Mouse (Mus musculus) small intestine, adult 2 months (tissue): ENCODE results near the gene Trim2. TPM values are rescaled to one million over a fixed set of nuclear protein-coding genes. Genes with fewer than 3 reads are reported as not detected.

Experiments used
- H3K27ac ChIP-seq: fragments of 200-500 bp; 2 replicates; pipeline ENCODE4 v1.5.1; 2012; ENCODE audit warnings: low read depth, low read length, control low read depth, inconsistent platforms; ENCODE audit not compliant: insufficient read depth
- H3K27me3 ChIP-seq: fragments of 200-500 bp; 2 replicates; pipeline ENCODE4 v1.6.1; 2012; ENCODE audit warnings: mild to moderate bottlenecking, moderate library complexity, low read length, inconsistent platforms; ENCODE audit not compliant: control insufficient read depth, insufficient read depth
- H3K36me3 ChIP-seq: fragments of 200-500 bp; 2 replicates; pipeline ENCODE4 v1.6.1; 2012; ENCODE audit warnings: mild to moderate bottlenecking, low read length, control low read depth, inconsistent platforms; ENCODE audit not compliant: control insufficient read depth, insufficient read depth
- H3K4me1 ChIP-seq: fragments of 200-500 bp; 2 replicates; pipeline ENCODE4 v1.6.1; 2012; ENCODE audit warnings: low read length, inconsistent platforms, mixed read lengths; ENCODE audit not compliant: control insufficient read depth, insufficient read depth, insufficient read length
- H3K4me3 ChIP-seq: fragments of 200-500 bp; 2 replicates; pipeline ENCODE4 v1.5.1; 2012; ENCODE audit warnings: low read depth, mild to moderate bottlenecking, control low read depth, inconsistent platforms, low read length, moderate library complexity
- CTCF ChIP-seq: fragments of 200-500 bp; IDR thresholded peaks from 2 replicates; pipeline ENCODE4 v1.5.1; 2012; ENCODE audit warnings: low read depth, mild to moderate bottlenecking, control low read depth, inconsistent platforms, low read length, moderate library complexity, mixed read lengths; ENCODE audit not compliant: insufficient replicate concordance, insufficient read length; ENCODE audit errors: extremely low read depth
- POLR2A ChIP-seq: fragments of 200-500 bp; IDR thresholded peaks from 2 replicates; pipeline ENCODE4 v1.6.1; 2012; ENCODE audit warnings: low read depth, mild to moderate bottlenecking, control low read depth, inconsistent platforms, low read length, moderate library complexity
- WGBS: fragments of 180-500 bp; shearing (Covaris S2); methylation state at CpG from one replicate; pipeline ENCODE4 v1.1.7; 2018; 5-methylcytosine and 5-hydroxymethylcytosine counted together
- polyA plus RNA-seq: library from polyadenylated mRNA; depleted of rRNA; stranded (reverse); fragments of >200 nt; gene quantifications from 2 replicates; pipeline ENCODE4 v1.2.3, GENCODE M21; 2012; rRNA removed

The Trim2 gene
- 26.1 and 52.4 TPM in 2 replicates for polyA plus RNA-seq

- no peak within 1 kb of the TSS for H3K27ac ChIP-seq
- H3K27me3 ChIP-seq, result no peaks in the 10 kb centered on the region
- TF ChIP-seq POLR2A, result no peak
- no peak for TF ChIP-seq CTCF
- WGBS, result 97% methylated on average over 3 of the region's 3 CpGs
- no peak within 1 kb of the TSS for H3K4me3 ChIP-seq
- peaks cover 14% of the 10 kb centered on the region for H3K4me1 ChIP-seq
- H3K36me3 ChIP-seq, result no peaks in the 10 kb centered on the region
These were observed at the start of gene Trim2 for GRCm38 (mm10) chr3:84306777-84307176. Gene Trim2, minus strand, starts transcription at chr3:84306877.

GRCm38 (mm10) chr3:84355930-84356689 is 49.4 kb upstream of the Trim2 start:
- 37% methylated on average over 12 of the region's 12 CpGs for WGBS
- Histone ChIP-seq H3K27me3 (no peaks in the 10 kb centered on the region), H3K4me3 (no peak overlapping the region), H3K36me3 (no peaks in the 10 kb centered on the region), H3K27ac (no peak overlapping the region), H3K4me1 (no peaks in the 10 kb centered on the region)
- no peak for TF ChIP-seq POLR2A
- no peak for TF ChIP-seq CTCF

- TF ChIP-seq CTCF, result peak; percentile 87; the same call in 1 of the 2 replicates
- no peak for TF ChIP-seq POLR2A
- Histone ChIP-seq H3K36me3 (no peaks in the 10 kb centered on the region), H3K4me3 (no peak overlapping the region), H3K27ac (no peak overlapping the region), H3K4me1 (no peaks in the 10 kb centered on the region), H3K27me3 (no peaks in the 10 kb centered on the region)
- 55% methylated on average over 5 of the region's 5 CpGs for WGBS
These were observed 45.8 kb upstream of the Trim2 start for GRCm38 (mm10) chr3:84352353-84353034.

GRCm38 (mm10) chr3:84350311-84350710 is 43.6 kb upstream of the Trim2 start:
- Histone ChIP-seq H3K4me1 (no peaks in the 10 kb centered on the region), H3K4me3 (no peak overlapping the region), H3K36me3 (no peaks in the 10 kb centered on the region), H3K27ac (no peak overlapping the region), H3K27me3 (no peaks in the 10 kb centered on the region)
- WGBS, result 76% methylated on average over 6 of the region's 6 CpGs
- no peak for TF ChIP-seq POLR2A
- no peak for TF ChIP-seq CTCF

GRCm38 (mm10) chr3:84349771-84350170 is 43.1 kb upstream of the Trim2 start:
- Histone ChIP-seq H3K27ac (no peak overlapping the region), H3K36me3 (no peaks in the 10 kb centered on the region), H3K4me3 (no peak overlapping the region), H3K27me3 (no peaks in the 10 kb centered on the region), H3K4me1 (peaks cover 2% of the 10 kb centered on the region; the same call in 1 of the 2 replicates)
- no peak for TF ChIP-seq POLR2A
- no peak for TF ChIP-seq CTCF
- 87% methylated on average over 10 of the region's 10 CpGs for WGBS

- H3K27ac ChIP-seq, result no peak overlapping the region
- H3K4me1 ChIP-seq, result peaks cover 2% of the 10 kb centered on the region; the same call in 1 of the 2 replicates
- WGBS, result 75% methylated on average over 4 of the region's 4 CpGs
- no peaks in the 10 kb centered on the region for H3K36me3 ChIP-seq
- TF ChIP-seq POLR2A, result no peak
- no peak for TF ChIP-seq CTCF
- H3K27me3 ChIP-seq, result no peaks in the 10 kb centered on the region
- H3K4me3 ChIP-seq, result no peak overlapping the region
These were observed 40.7 kb upstream of the Trim2 start for GRCm38 (mm10) chr3:84347426-84347825.
